Mouse (Mus musculus): ENCODE results near the gene Ugt1a8.
"Not testable (repeated sequence)": the region's sequence is repeated elsewhere in the genome, so short reads cannot be mapped to it uniquely, and the experiment has no call there.

Gene Ugt1a8

GRCm38 (mm10) chr1:88087513-88087912 lies at the start of gene Ugt1a8:
TSS of gene Ugt1a8 (plus strand) at chr1:88087813.
- DNase-seq (ENCODE audit: low read depth, low spot score), result no peak

DNA sequence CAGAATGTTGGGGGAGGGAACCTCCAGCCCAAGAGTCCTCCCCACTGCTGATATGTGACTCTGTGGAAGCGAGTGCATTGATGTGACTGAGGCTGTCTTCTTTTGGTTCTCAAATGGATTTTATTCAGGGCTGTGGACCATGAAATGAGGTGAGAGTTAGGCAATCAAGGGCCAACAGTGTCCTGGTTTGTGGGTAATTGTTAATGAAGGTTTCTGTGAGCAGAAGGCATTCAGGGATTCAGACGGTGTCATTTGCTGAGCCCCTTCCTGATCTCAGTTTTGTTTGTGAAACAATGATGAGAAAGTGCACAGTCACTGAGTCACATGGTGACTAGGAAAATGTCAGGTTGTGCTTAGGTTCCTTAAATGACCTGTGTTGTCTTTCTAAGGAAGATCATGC lies 44.6 kb upstream of the Ugt1a8 start:
- DNase-seq (ENCODE audit: low read depth, low spot score), result not testable (repeated sequence)

DNA sequence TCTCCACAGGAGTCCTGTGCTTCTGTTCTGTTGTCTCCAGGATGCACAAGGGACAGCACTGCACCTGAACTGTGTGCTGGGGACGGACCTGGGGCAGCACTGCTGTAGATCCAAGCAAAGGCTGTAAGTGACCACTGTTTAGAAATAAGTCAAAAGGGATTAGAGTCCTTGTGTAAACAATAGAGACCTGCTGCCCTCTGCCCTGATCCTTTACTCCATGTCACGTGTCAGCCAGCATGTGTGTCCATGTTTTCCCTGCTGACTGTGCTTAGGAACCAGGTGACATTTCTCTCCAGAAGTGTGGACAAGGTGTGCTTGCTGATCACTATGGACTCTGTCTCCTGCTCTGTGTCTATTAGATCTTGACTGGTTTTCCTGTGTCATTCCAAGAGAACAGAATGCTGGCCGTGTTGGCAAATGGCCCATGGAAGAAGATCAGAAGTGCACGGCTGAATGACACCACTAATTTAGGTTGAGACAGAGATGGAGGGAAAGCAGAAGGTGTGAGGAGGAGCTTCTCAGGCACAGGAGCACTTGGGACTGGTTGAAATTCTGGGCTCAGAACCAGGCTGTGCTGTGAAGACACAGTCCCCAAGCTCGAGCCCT lies 42.7 kb upstream of the Ugt1a8 start:
- DNase-seq (ENCODE audit: low read depth, low spot score), result not testable (repeated sequence)

DNA sequence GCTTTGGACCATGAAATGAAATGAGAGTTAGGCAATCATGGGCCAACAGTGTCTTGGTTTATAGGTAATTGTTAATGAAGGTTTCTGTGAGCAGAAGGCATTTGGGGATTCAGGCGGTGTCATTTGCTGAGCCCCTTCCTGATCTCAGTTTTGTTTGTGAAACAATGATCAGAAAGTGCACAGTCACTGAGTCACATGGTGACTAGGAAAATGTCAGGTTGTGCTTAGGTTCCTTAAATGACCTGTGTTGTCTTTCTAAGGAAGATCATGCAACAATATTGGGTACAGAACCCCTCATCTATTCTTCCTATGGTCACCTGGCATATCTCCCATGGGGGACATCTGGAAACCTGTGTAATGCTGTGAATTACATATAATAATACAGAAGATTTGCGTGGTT lies 40.2 kb upstream of the Ugt1a8 start:
- DNase-seq (ENCODE audit: low read depth, low spot score), result not testable (repeated sequence)

DNA sequence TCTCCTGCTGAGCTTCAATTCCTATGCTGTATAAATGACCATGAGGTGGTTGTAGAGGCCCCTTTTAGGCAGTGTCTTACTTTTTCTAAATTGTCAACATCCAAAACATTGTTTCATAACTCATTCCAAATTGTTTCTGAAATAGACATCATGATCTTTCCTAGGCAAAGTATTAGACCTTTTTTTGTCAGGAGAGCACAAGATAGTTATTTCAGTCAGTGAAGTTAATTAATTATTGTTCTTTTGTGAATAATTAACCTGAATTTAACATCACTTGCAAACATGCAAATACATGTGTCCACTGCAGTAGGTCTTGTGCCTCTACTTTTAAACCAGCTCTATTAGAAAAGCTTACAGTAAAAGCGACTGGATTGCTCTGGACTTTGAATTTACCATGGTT lies 32.5 kb upstream of the Ugt1a8 start, which contains the start of gene Ugt1a10:
TSS of gene Ugt1a10 (plus strand) at position 301 of the 400 bp plus-strand sequence.
- DNase-seq (ENCODE audit: low read depth, low spot score), result no peak

DNA sequence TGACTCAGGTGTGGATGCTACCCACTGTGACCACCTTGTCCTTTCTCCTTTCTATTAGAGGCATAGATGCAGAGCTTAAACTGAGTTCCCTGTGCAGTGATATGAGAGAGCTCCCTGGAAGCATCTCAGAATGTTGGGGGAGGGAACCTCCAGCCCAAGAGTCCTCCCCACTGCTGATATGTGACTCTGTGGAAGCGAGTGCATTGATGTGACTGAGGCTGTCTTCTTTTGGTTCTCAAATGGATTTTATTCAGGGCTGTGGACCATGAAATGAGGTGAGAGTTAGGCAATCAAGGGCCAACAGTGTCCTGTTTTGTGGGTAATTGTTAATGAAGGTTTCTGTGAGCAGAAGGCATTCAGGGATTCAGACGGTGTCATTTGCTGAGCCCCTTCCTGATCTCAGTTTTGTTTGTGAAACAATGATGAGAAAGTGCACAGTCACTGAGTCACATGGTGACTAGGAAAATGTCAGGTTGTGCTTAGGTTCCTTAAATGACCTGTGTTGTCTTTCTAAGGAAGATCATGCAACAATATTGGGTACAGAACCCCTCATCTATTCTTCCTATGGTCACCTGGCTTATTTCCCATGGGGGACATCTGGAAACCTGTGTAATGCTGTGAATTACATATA lies 21.0 kb upstream of the Ugt1a8 start:
- DNase-seq (ENCODE audit: low read depth, low spot score), result not testable (repeated sequence)

DNA sequence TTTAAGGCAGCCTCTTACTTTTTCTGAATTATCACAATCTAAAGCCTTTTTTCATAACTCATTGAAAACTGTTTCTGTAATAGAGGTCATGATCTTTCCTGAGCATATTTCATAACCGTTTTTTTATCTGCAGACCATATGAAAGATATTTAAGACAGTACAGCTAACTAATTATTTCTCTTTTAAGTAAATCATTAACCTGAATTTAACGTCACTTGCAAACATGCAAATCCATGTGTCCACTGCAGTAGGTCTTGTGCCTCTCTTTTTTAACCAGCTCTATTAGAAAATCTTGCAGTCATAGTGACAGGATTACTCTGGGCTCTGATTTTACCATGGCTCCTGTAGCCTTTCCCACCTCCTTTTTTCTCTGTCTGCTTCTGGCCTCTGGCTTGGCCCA lies 17.1 kb upstream of the Ugt1a8 start, which contains the start of gene Ugt1a9:
TSS of gene Ugt1a9 (plus strand) at position 306 of the 400 bp plus-strand sequence.
- no peak for DNase-seq (ENCODE audit: low read depth, low spot score)

DNA sequence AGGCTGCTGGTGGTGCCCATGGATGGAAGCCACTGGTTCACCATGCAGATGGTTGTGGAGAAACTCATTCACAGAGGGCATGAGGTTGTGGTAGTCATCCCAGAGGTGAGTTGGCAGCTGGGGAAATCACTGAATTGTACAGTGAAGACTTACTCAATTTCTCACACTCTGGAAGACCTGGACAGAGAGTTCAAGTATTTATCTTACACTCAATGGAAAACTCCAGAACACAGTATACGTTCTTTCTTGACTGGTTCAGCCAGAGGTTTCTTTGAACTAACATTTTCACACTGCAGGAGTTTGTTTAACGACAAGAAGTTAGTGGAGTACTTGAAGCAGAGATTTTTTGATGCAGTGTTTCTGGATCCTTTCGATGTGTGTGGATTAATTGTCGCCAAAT lies 16.7 kb upstream of the Ugt1a8 start:
- no peak for DNase-seq (ENCODE audit: low read depth, low spot score)

DNA sequence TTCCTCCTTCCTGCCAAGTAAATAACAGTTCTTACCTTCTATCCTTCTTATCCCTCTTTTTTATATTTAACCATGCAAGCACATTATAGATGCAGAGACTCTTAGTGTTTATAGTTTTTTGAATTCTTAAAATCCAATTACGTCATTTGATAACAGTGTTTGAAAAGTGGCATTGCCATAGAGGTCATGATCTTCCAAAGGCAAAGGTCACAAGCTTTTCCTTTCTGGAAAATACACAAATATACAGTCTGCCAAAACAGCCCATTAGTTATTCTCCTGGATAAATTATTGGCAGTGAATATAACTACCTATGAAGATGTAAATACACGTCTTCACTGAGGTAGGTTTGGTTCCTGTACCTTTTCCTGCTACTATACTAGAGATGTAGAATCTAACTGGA lies 13.1 kb upstream of the Ugt1a8 start:
- DNase-seq (ENCODE audit: low read depth, low spot score), result no peak

DNA sequence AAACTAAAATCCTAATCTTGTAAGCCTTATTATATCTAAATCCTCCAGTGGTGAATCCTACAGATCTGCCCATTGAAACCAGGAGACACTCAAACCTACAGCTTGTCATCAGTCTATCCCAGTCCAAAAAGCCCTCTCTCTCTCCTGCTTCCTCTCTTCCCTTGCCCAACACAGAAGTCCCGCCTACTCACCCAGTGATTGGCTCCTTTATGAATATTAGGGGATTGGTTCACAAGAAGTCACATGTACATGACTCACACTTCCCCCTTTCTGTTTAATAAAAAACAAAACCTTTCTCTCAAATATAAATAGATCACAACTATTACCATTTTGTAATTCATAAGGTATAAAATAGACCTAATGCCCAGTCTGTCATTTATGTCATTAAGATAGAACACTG lies 10.5 kb upstream of the Ugt1a8 start:
- DNase-seq (ENCODE audit: low read depth, low spot score), result no peak

DNA sequence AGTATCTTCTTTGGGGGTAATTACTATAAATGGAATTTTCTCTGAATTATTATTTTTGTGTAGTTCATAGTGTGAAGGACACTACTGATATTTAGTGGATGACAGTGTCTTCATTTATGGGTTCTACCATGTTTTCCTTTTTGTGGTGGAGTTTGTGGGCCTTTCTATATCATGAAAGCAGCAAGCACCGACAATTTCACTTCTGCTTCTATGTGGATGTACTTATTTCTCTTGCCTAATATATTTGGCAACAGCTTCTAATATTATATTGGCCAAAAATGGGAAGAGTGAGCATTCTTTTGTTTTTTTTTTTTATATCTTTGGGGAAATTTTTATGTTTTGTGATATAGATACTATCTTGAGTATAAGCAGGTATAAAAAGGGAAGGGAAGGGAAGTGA lies 5.9 kb upstream of the Ugt1a8 start:
- DNase-seq (ENCODE audit: low read depth, low spot score), result no peak

- no peak for DNase-seq (ENCODE audit: low read depth, low spot score)
These were observed 1.5 kb upstream of the Ugt1a8 start for GRCm38 (mm10) chr1:88086125-88086524.

DNA sequence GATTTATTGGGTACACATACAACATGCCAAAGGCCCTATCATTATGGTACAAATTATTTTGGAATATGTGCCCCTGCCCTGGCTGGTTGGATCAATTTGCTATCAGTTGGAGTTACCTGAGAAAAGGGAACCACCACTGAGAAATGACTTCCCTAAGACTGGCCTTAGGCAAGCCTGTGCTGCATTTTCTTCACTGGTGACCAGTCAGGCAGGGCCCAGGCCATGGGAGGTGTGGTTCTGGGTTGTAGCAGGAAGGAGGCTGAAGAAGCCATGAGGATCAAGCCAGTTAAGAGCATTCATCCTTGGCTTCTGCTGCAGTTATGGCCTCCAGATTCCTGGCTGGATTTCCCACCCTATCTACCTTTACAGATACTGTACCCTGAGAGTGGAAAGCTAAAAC lies 4.7 kb downstream of the Ugt1a8 start:
- no peak for DNase-seq (ENCODE audit: low read depth, low spot score)

DNA sequence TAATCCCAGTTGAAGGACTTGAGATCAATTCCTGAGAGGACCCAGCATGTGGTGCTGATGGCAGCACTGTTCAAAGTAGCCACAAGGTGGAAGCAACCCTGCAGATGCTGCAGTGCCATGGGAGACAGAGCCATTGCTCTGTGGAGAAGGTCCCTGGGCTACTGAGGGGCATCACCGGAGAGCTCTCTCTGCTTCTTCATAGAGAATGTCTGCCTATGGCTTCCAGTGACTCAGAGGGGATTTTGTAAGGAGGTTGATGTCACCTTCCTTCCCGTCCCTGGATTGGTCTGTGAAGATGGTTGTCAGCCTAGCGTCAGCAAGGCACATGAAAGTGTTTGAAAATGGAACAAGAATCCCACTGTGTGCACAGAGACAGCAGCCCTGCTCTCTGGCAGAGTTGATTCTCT lies 6.7 kb downstream of the Ugt1a8 start:
- DNase-seq (ENCODE audit: low read depth, low spot score), result not testable (repeated sequence)

DNA sequence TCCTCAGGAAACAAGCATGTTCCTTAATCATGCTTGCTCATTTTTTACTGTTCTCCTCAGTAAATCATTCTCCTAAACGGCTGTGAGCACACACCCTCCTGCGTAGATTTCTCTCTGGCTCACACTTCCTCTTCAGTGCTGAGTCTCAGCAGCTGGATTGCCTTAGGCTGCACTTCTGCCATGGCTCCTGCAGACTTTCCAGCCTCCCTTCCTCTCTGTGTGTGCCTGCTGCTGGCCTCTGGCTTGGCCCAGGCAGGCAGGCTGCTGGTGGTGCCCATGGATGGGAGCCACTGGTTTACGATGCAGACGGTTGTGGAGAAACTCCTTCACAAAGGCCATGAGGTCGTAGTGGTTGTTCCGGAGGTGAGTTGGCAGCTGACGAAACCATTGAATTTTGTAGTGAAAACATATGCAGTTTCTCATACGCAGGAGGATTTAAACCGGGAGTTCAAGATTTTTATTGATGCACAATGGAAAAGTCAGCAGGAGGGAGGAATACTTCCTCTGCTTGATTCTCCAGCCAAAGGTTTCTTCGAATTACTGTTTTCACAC lies 7.4 kb downstream of the Ugt1a8 start, which contains the start of gene Ugt1a7c:
TSS of gene Ugt1a7c (plus strand) at position 122 of the 552 bp plus-strand sequence.
- peak; percentile 25 for DNase-seq (ENCODE audit: low read depth, low spot score)

DNA sequence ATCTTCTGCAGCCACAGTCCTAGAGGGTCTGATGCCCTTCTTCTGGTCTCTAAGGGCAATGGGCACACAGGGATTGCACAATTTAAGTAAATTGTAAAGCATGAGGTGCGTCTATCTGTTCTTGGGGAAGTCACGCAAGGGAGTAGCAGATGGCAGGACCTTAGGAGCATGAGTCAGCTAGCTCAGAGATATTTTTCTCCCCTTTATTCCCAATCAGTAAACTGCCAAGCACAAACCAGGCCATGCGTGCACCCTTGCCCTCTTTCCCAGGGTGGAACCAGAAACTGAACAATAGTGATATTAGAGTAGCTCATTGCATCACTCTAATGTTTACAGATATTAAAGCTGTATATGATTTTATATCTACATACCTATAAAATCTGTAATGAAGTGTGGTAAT lies 10.9 kb downstream of the Ugt1a8 start:
- DNase-seq (ENCODE audit: low read depth, low spot score), result not testable (repeated sequence)

GRCm38 (mm10) chr1:88099691-88100090 lies 12.1 kb downstream of the Ugt1a8 start:
- DNase-seq (ENCODE audit: low read depth, low spot score), result not testable (repeated sequence)

DNA sequence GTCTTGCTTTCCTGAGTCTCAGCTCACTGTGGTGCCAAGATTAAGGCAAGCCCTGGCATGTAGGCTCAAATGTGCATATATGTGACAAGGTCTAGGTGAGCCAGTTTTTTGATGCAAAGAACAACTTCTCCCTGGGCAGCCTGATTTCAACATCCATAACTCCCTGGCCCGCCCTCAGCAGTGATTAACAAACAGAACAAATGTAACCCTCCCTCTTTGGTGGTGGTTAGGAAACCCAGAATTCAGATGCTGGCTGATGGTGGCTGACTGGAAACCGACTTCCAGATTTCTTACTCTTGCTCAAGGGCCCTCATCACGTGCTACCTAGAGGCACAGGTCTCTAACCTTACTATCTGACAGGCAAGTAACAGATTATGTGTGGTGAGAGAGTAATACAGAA lies 15.4 kb downstream of the Ugt1a8 start, which contains the start of gene Ugt1a6b:
TSS of gene Ugt1a6b (plus strand) at position 234 of the 400 bp plus-strand sequence.
- not testable (repeated sequence) for DNase-seq (ENCODE audit: low read depth, low spot score)

DNA sequence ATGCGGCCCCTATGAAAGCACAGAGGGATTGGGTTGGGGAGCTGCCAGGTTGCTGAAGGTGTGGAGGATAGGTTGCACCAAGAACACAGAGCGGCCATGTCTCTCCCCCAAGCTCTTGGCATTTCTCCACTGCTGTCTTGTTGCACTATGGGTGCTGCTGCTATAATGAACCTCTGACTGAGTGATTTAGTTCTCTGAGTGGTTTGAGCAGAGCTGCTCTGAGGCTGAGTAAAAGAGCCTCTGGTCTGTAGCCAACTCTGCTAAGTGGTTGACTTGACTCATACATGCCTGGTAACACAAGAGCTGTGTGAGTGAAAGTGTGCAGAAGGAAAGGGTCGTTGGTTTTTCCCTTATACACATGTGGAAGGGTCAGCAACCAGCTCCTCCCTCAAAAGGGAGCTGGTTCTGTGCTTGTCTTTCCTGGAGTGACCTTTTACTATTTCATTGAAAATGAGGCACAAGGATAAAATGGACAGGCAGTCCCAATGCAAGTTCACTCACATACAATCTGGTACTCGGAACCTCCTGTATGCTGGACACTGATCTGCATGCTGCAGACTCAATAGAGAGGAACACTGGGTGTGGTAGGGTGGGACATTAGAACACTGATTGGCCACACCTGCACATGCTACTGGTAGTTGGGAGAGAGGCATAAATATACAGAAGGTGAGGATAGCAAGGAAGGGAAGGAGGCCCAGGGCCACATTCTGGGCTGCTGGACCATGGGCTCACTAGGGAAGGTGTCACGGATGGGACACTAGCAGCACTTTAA lies 16.3 kb downstream of the Ugt1a8 start:
- not testable (repeated sequence) for DNase-seq (ENCODE audit: low read depth, low spot score)

DNA sequence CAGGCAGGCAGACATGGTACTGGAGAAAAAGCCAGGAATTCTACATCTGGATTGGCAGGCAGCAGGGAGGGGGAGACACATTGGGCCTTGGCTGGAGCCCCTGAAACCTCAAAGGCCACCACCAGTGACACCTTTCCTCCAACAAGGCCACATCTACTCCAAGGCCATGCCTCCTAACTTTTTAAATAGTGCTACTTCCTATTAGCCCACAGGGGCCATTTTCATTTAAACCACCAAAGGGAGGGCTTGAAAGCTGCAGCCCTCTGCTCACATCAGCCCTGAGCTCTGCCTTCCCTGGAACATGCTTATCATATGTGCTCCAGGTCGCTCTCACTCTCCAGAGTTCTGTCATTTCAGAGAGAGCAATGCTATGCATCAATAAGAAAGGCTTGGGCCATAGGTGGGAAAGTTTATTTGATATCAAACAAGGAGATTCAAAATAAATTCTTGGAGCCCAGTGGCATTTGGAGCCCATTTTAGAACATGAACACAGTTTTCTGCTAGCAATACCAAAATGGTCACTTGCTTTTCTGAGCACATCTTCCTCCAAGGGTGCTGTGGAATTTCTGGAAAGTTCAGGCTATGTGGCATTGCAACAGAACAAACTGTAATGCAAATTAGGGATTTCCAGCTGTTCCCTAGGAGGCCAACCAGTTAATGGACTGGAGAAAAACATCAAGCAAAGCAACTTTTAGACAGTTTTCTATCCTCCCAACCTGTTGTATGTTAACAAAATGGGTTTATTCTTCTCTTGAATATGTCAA lies 17.2 kb downstream of the Ugt1a8 start:
- DNase-seq (ENCODE audit: low read depth, low spot score), result no peak

DNA sequence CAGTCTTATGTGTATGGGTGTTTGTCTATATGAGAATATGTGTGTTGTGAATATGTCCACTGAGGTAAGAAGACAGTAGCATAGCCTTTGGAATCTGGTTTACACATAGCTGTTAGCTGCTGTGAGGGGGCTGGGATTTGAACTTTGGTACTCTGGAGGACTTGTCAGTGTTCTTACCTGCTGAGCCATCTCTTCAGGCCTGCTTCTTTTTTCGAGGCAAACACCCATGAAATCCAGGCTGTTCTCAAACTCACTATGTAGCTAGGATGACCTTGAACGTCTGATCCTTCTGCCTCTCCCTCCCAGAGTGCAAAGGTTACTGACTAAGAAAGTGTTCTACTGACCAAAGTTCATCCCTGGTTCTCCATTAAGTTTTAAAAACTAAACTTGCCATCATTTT lies 18.0 kb downstream of the Ugt1a8 start:
- no peak for DNase-seq (ENCODE audit: low read depth, low spot score)
